Mouse (Mus musculus): Measurements from ENCODE around the gene Camk1d. TPM values are rescaled to one million over a fixed set of nuclear protein-coding genes. Genes with fewer than 3 reads are reported as not detected.

The Camk1d gene
- total and polyA plus RNA-seq, 3 experiments, result 4.6 to 12.4 (median 4.8) TPM

DNA sequence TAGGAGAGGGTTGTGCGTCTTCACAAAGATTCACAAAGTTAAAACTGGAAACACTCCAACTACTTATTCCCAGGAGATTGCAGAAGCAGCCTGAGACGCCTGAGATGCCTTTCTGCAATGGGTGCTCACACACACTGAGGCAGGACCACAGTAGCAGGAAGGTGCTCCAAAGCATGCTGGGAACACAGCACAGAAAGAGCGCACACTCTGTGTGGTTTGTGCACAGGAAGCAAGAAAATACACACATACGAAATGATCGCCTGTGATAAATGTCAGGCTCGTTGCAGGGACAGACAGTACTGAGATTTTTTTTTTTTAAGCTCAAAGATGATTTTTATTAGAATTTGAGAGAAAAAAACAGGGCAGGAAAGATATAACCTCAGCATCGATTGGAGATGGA is 227.7 kb downstream of the Camk1d start:
- no peaks in the 10 kb centered on the region for H3K9me3 ChIP-seq (replicated peaks; ENCODE audit: low read length)
- in situ Hi-C loops (cut with MboI; ENCODE audit: low pct_ligation_motif_present, low pct_unique_long_range_greater_than_20kb, low sequenced_read_pairs), result no loop called here
- dilution Hi-C loops (cut with MboI; ENCODE audit: extremely low pct_ligation_motif_present, extremely low pct_unique_long_range_greater_than_20kb, low sequenced_read_pairs), result no loop called here
- TF ChIP-seq NRF1 (IDR thresholded peaks at IDR 0.05; ENCODE audit: low read depth, low read length) (no peak), RAD21 (IDR thresholded peaks at IDR 0.05; ENCODE audit: low read depth, low read length) (no peak), MAZ (IDR thresholded peaks at IDR 0.05; ENCODE audit: low read depth, low read length) (no peak), SIN3A (IDR thresholded peaks at IDR 0.05; ENCODE audit: low read length) (no peak), RCOR1 (conservative IDR thresholded peaks at IDR 0.05; ENCODE audit: low read depth, low read length) (no peak), USF2 (conservative IDR thresholded peaks at IDR 0.05; ENCODE audit: low read depth, low read length) (no peak), ZMIZ1 (IDR thresholded peaks at IDR 0.05; ENCODE audit: low read depth, low read length) (no peak)
- no peaks in the 10 kb centered on the region for H3K79me2 ChIP-seq (replicated peaks; ENCODE audit: control insufficient read depth, extremely low read depth, insufficient read depth, poor library complexity, severe bottlenecking)
- DNase-seq (ENCODE audit: extremely low read depth), result no peak
- H3K36me3 ChIP-seq (replicated peaks in 1 of 2; ENCODE audit: control insufficient read depth in 1 of 2, insufficient read depth in 1 of 2, low read length in 1 of 2), result peaks cover 0 to 13% of the 10 kb centered on the region in 2 experiments
- H3K4me1 ChIP-seq (ENCODE audit: control insufficient read depth in 1 of 2, insufficient read depth in 2 of 2), result no peaks in the 10 kb centered on the region
- no peaks in the 10 kb centered on the region for H3K27me3 ChIP-seq (replicated peaks)
- no peak overlapping the region for H3K4me3 ChIP-seq (replicated peaks in 1 of 3; ENCODE audit: low read depth in 2 of 3, low read length in 2 of 3, poor library complexity in 1 of 3)
- no peak overlapping the region for H3K9ac ChIP-seq (ENCODE audit: insufficient read depth, low read depth)
- no peak overlapping the region for H3K4me2 ChIP-seq (ENCODE audit: insufficient read depth, low read depth, poor library complexity, severe bottlenecking)
- no peak overlapping the region for H3K27ac ChIP-seq (ENCODE audit: insufficient read depth, low read depth)

DNA sequence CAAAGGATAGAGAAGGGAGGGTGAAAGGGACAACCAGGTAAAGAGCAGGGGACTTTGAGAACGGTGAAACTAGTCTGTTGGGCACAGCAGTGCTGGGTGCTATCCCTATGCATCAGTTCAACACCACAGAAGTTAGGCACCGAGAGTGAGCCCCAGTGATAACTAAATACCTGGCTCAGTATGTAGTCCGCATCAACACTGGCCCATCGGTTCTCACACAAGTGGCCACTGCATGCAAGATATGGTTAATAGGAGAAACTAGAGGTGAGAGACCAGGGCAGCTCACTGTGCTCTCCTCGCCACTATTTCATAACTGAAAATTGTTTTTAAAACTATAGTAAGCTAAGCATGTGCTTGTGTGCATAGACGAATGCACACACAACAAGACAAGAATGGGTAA is 228.5 kb downstream of the Camk1d start:
- no peaks in the 10 kb centered on the region for H3K4me1 ChIP-seq (ENCODE audit: control insufficient read depth in 1 of 2, insufficient read depth in 2 of 2)
- no peak overlapping the region for H3K9ac ChIP-seq (ENCODE audit: insufficient read depth, low read depth)
- H3K9me3 ChIP-seq (replicated peaks; ENCODE audit: low read length), result no peaks in the 10 kb centered on the region
- no peak overlapping the region for H3K27ac ChIP-seq (ENCODE audit: insufficient read depth, low read depth)
- H3K79me2 ChIP-seq (replicated peaks; ENCODE audit: control insufficient read depth, extremely low read depth, insufficient read depth, poor library complexity, severe bottlenecking), result no peaks in the 10 kb centered on the region
- no peak overlapping the region for H3K4me2 ChIP-seq (ENCODE audit: insufficient read depth, low read depth, poor library complexity, severe bottlenecking)
- in situ Hi-C loops (cut with MboI; ENCODE audit: low pct_ligation_motif_present, low pct_unique_long_range_greater_than_20kb, low sequenced_read_pairs), result no loop called here
- TF ChIP-seq CHD2 (IDR thresholded peaks at IDR 0.05; ENCODE audit: low read length), result no peak
- no peak for TF ChIP-seq GABPA (IDR thresholded peaks at IDR 0.05; ENCODE audit: insufficient replicate concordance, low read depth, low read length)
- TF ChIP-seq PAX5 (IDR thresholded peaks at IDR 0.05; ENCODE audit: low read length), result no peak
- no peak for TF ChIP-seq MXI1 (IDR thresholded peaks at IDR 0.05; ENCODE audit: low read depth, low read length)
- TF ChIP-seq JUND (conservative IDR thresholded peaks at IDR 0.05; ENCODE audit: low read depth, low read length), result no peak
- TF ChIP-seq SMC3 (IDR thresholded peaks at IDR 0.05; ENCODE audit: low read depth, low read length), result no peak
- no peak for TF ChIP-seq KAT2A (IDR thresholded peaks at IDR 0.05; ENCODE audit: insufficient replicate concordance, low read length)
- no peak for TF ChIP-seq ETS1 (conservative IDR thresholded peaks at IDR 0.05; ENCODE audit: low read depth, low read length)
- no peak for TF ChIP-seq EP300 (IDR thresholded peaks at IDR 0.05; ENCODE audit: low read length)
- no peak for DNase-seq (ENCODE audit: extremely low read depth)
- H3K4me3 ChIP-seq (replicated peaks in 1 of 3; ENCODE audit: low read depth in 2 of 3, low read length in 2 of 3, poor library complexity in 1 of 3), result no peak overlapping the region
- H3K36me3 ChIP-seq (replicated peaks in 1 of 2; ENCODE audit: control insufficient read depth in 1 of 2, insufficient read depth in 1 of 2, low read length in 1 of 2), result peaks cover 0 to 16% of the 10 kb centered on the region in 2 experiments
- no peaks in the 10 kb centered on the region for H3K27me3 ChIP-seq (replicated peaks)
- dilution Hi-C loops (cut with MboI; ENCODE audit: extremely low pct_ligation_motif_present, extremely low pct_unique_long_range_greater_than_20kb, low sequenced_read_pairs), result no loop called here
